10 mouse cellular contexts compared by ENCODE assay signal in genomic region chr19:12759656-12760055, GRCm38 (mm10). TPM values are rescaled to one million over a fixed set of nuclear protein-coding genes. Genes with fewer than 3 reads are reported as not detected.
DNase-seq lines count a peak whose midpoint lies in the region; ATAC-seq and TF ChIP-seq lines count a peak whose summit lies in the region.
"Had no signal": no experiment of that assay in that cellular context is flagged by ENCODE, and none has a peak within 500 bp of the region (broad histone marks: within the 10 kb centered on the region; RNA-seq: fewer than 3 reads in every experiment).

No protein-coding gene starts in this region.

- H3K36me3 ChIP-seq in liver, adult 2 months (ENCODE audit: control insufficient read depth, insufficient read depth, low read length): peaks cover 10% of the 10 kb centered on the region
- H3K36me3 ChIP-seq in liver, embryonic 11.5 days (ENCODE audit: control insufficient read depth, insufficient read depth, low read length): peaks cover 6% of the 10 kb centered on the region

- TF ChIP-seq CTCF in liver, adult 2 months (IDR thresholded peaks at IDR 0.05; ENCODE audit: low read depth, low read length): no peak

- no peak for ATAC-seq in liver, embryonic 11.5 days (replicated peaks; ENCODE audit: low FRiP score)

- no peak overlapping the region for H3K4me3 ChIP-seq in liver, adult 2 months (ENCODE audit: insufficient read depth, low read depth, low read length)
- no peak overlapping the region for H3K4me3 ChIP-seq in liver, embryonic 11.5 days (ENCODE audit: low read depth, low read length)
- H3K4me3 ChIP-seq: limb, embryonic 15.5 days had no signal

- 28% methylated on average over 2 of the region's 2 CpGs for WGBS in liver, adult 2 months
- WGBS in liver, embryonic 11.5 days: 81% methylated on average over 2 of the region's 2 CpGs

- no peak overlapping the region for H3K27ac ChIP-seq in liver, adult 2 months (replicated peaks; ENCODE audit: insufficient read depth, low read depth, low read length)
- H3K27ac ChIP-seq in liver, embryonic 11.5 days (ENCODE audit: low read depth, low read length): no peak overlapping the region
- H3K27ac ChIP-seq: limb, embryonic 15.5 days had no signal

- H3K9me3 ChIP-seq in liver, embryonic 11.5 days (ENCODE audit: control insufficient read depth, low read length): no peaks in the 10 kb centered on the region
- H3K9me3 ChIP-seq: limb, embryonic 15.5 days had no signal

- peak; percentile 84 for DNase-seq in liver, adult 2 months (ENCODE audit: extremely low read depth, low read depth, low spot score)
- DNase-seq in liver, embryonic 11.5 days (ENCODE audit: low spot score): no peak
- DNase-seq in cerebellum, adult 18-20 months: peak; percentile 73 to 76
- DNase-seq in gonadal fat pad, adult 2 months (ENCODE audit: low read depth): peak; percentile 59
- DNase-seq in left cerebral cortex, adult 11 months (ENCODE audit: low spot score): peak; percentile 39
- DNase-seq in right cerebral cortex, postnatal 4 days: peak; percentile 48
- no peak for DNase-seq in thymus, adult 18-20 months
- no peak for DNase-seq in liver

- no peak for TF ChIP-seq POLR2A in liver, adult 2 months (IDR thresholded peaks at IDR 0.05; ENCODE audit: extremely low read depth, insufficient read depth, low read length)

- no peaks in the 10 kb centered on the region for H3K79me2 ChIP-seq in liver, adult 2 months (ENCODE audit: control insufficient read depth, insufficient read depth, low read length)

- no peak overlapping the region for H3K9ac ChIP-seq in liver, adult 2 months (ENCODE audit: low read depth, low read length)
- no peak overlapping the region for H3K9ac ChIP-seq in liver, embryonic 11.5 days (ENCODE audit: low read depth, low read length)
- H3K9ac ChIP-seq: limb, embryonic 15.5 days had no signal

- no peaks in the 10 kb centered on the region for H3K4me1 ChIP-seq in liver, adult 2 months (ENCODE audit: control insufficient read depth, insufficient read depth, low read length)
- no peaks in the 10 kb centered on the region for H3K4me1 ChIP-seq in liver, embryonic 11.5 days (replicated peaks; ENCODE audit: control insufficient read depth, insufficient read depth, low read length)
- H3K4me1 ChIP-seq: limb, embryonic 15.5 days had no signal

- no peaks in the 10 kb centered on the region for H3K27me3 ChIP-seq in liver, adult 2 months (ENCODE audit: control insufficient read depth, insufficient read depth, low read length)
- no peaks in the 10 kb centered on the region for H3K27me3 ChIP-seq in liver, embryonic 11.5 days (replicated peaks; ENCODE audit: control insufficient read depth, insufficient read depth, low read length)
- H3K27me3 ChIP-seq: limb, embryonic 15.5 days had no signal

- no peak overlapping the region for H3K4me2 ChIP-seq in liver, embryonic 11.5 days
- H3K4me2 ChIP-seq: limb, embryonic 15.5 days had no signal

RNA-seq across cellular contexts. Expression of gene Cntf, which starts 5.8 kb away (rescaled TPM):
- 1.4 and 3.0 TPM in 2 replicates for total RNA-seq in liver, adult 2 months (2014; rRNA removed)
- 0.66 TPM in 2 replicates for polyA plus RNA-seq in liver, adult 2 months (2012; rRNA removed)
- polyA plus RNA-seq in liver, embryonic 11.5 days (2014; fragmentation: Nextera tagmentation; extraction: Ambion mirVana): 0.27 and 0.78 TPM in 2 replicates
- 0.57 and 1.2 TPM in 2 replicates for polyA plus RNA-seq in gonadal fat pad, adult 2 months (2012; rRNA removed)
- polyA plus RNA-seq: small intestine, adult 2 months had no signal

RNA-seq across cellular contexts. Expression of gene Zfp91, which starts 36.3 kb away (rescaled TPM):
- total RNA-seq in liver, adult 2 months (2014; rRNA removed): 35.2 and 38.7 TPM in 2 replicates
- 11.8 and 12.3 TPM in 2 replicates for polyA plus RNA-seq in liver, adult 2 months (2012; rRNA removed)
- 7.0 and 7.4 TPM in 2 replicates for polyA plus RNA-seq in liver, embryonic 11.5 days (2014; fragmentation: Nextera tagmentation; extraction: Ambion mirVana)
- 21.8 and 24.6 TPM in 2 replicates for polyA plus RNA-seq in gonadal fat pad, adult 2 months (2012; rRNA removed)

RNA-seq across cellular contexts. Expression of gene Lpxn, which starts 36.3 kb away (rescaled TPM):
- 2.6 and 4.4 TPM in 2 replicates for total RNA-seq in liver, adult 2 months (2014; rRNA removed)
- polyA plus RNA-seq in liver, adult 2 months (2012; rRNA removed): 0.92 and 1.2 TPM in 2 replicates
- 1.5 and 2.1 TPM in 2 replicates for polyA plus RNA-seq in liver, embryonic 11.5 days (2014; fragmentation: Nextera tagmentation; extraction: Ambion mirVana)
- 6.1 and 8.2 TPM in 2 replicates for polyA plus RNA-seq in gonadal fat pad, adult 2 months (2012; rRNA removed)

Comparison
In these comparisons a context has a peak if more than half of its experiments do, and no peak if none do; other contexts are left out.
1. DNase-seq: peak in liver, adult 2 months (single experiment), cerebellum, adult 18-20 months (2 of 2), gonadal fat pad, adult 2 months (single experiment), left cerebral cortex, adult 11 months (single experiment) and right cerebral cortex, postnatal 4 days (single experiment); none in liver, embryonic 11.5 days (single experiment), thymus, adult 18-20 months (0 of 2) and liver (single experiment).